Mouse (Mus musculus): ENCODE data around the gene Mrgpre.

Mrgpre gene

GRCm38 (mm10) chr7:143783996-143784829 lies at the start of gene Mrgpre:
Gene Mrgpre (minus strand): TSS chr7:143784500.
- peak; percentile 67 for DNase-seq

GRCm38 (mm10) chr7:143833581-143834190 lies 49.4 kb upstream of the Mrgpre start:
- DNase-seq = no peak

GRCm38 (mm10) chr7:143832611-143833010 lies 48.3 kb upstream of the Mrgpre start:
- no peak for DNase-seq

- DNase-seq = peak; percentile 15
Observed at GRCm38 (mm10) chr7:143832196-143832595, 47.9 kb upstream of the Mrgpre start.

- DNase-seq = no peak
Observed at GRCm38 (mm10) chr7:143830399-143830798, 46.1 kb upstream of the Mrgpre start.

- peak; percentile 94 for DNase-seq
Observed at GRCm38 (mm10) chr7:143829504-143830331, 45.4 kb upstream of the Mrgpre start.

- no peak for DNase-seq
Observed at GRCm38 (mm10) chr7:143826985-143827384, 42.7 kb upstream of the Mrgpre start.

GRCm38 (mm10) chr7:143823266-143823605 lies 38.9 kb upstream of the Mrgpre start:
- DNase-seq = no peak

- DNase-seq = peak; percentile 100
Observed at GRCm38 (mm10) chr7:143822375-143823265, 38.3 kb upstream of the Mrgpre start, which contains the start of the genes Nadsyn1 and Dhcr7. Gene Nadsyn1 (minus strand): TSS chr7:143822849. Gene Dhcr7 (plus strand): TSS chr7:143823145.

- DNase-seq = no peak
Observed at GRCm38 (mm10) chr7:143821241-143821640, 36.9 kb upstream of the Mrgpre start.

- no peak for DNase-seq
Observed at GRCm38 (mm10) chr7:143819201-143819600, 34.9 kb upstream of the Mrgpre start.

- DNase-seq = no peak
Observed at GRCm38 (mm10) chr7:143808909-143809308, 24.6 kb upstream of the Mrgpre start.

GRCm38 (mm10) chr7:143805199-143805624 lies 20.9 kb upstream of the Mrgpre start:
- DNase-seq = peak; percentile 63

GRCm38 (mm10) chr7:143801195-143802065 lies 17.1 kb upstream of the Mrgpre start:
- no peak for DNase-seq

GRCm38 (mm10) chr7:143800770-143801169 lies 16.5 kb upstream of the Mrgpre start:
- DNase-seq = no peak

- no peak for DNase-seq
Observed at GRCm38 (mm10) chr7:143798783-143799182, 14.5 kb upstream of the Mrgpre start.

- DNase-seq = peak; percentile 56
Observed at GRCm38 (mm10) chr7:143793121-143793520, 8.8 kb upstream of the Mrgpre start.

GRCm38 (mm10) chr7:143792336-143792985 lies 8.2 kb upstream of the Mrgpre start:
- DNase-seq = no peak

GRCm38 (mm10) chr7:143783378-143783995 lies 813 bp downstream of the Mrgpre start:
- DNase-seq = no peak

GRCm38 (mm10) chr7:143777375-143777774 lies 6.9 kb downstream of the Mrgpre start:
- DNase-seq = no peak

Data from lung, postnatal 14 days (tissue).